Mouse (Mus musculus): ENCODE measurements around the gene Nup107. TPM values are rescaled to one million over a fixed set of nuclear protein-coding genes. Genes with fewer than 3 reads are reported as not detected.
"Not testable (repeated sequence)": the region's sequence is repeated elsewhere in the genome, so short reads cannot be mapped to it uniquely, and the experiment has no call there.

Gene Nup107
- polyA plus RNA-seq, 1 experiment from 2014 or later, result 107 TPM

GRCm38 (mm10) chr10:117765116-117765894, 27.2 kb downstream of the Nup107 start:
- 94% methylated on average over 11 of the region's 11 CpGs for WGBS
- Histone ChIP-seq H3K4me3 (no peak overlapping the region), H3K9me3 (no peaks in the 10 kb centered on the region)

GRCm38 (mm10) chr10:117764598-117764997, 27.9 kb downstream of the Nup107 start:
- Histone ChIP-seq H3K9me3 (no peaks in the 10 kb centered on the region), H3K27me3 (replicated peaks; ENCODE audit: low read depth, poor library complexity, severe bottlenecking) (no peaks in the 10 kb centered on the region), H3K36me3 (replicated peaks) (peaks cover 96% of the 10 kb centered on the region), H3K4me3 (no peak overlapping the region), H3K4me1 (no peaks in the 10 kb centered on the region), H3K27ac (replicated peaks) (no peak overlapping the region)
- DNase-seq (ENCODE audit: low spot score), result no peak
- WGBS, result 95% methylated on average over 6 of the region's 6 CpGs

More at GRCm38 (mm10) chr10:117765116-117765894, 27.2 kb downstream of the Nup107 start:
- DNase-seq (ENCODE audit: low spot score), result no peak
- Histone ChIP-seq H3K27ac (replicated peaks) (no peak overlapping the region), H3K27me3 (replicated peaks; ENCODE audit: low read depth, poor library complexity, severe bottlenecking) (no peaks in the 10 kb centered on the region), H3K4me1 (no peaks in the 10 kb centered on the region), H3K36me3 (replicated peaks) (peaks cover 96% of the 10 kb centered on the region)

- no peak for DNase-seq (ENCODE audit: low spot score)
- Histone ChIP-seq H3K4me3 (no peak overlapping the region), H3K27me3 (replicated peaks; ENCODE audit: low read depth, poor library complexity, severe bottlenecking) (no peaks in the 10 kb centered on the region), H3K4me1 (no peaks in the 10 kb centered on the region), H3K36me3 (replicated peaks) (peaks cover 99% of the 10 kb centered on the region), H3K9me3 (no peaks in the 10 kb centered on the region), H3K27ac (replicated peaks) (no peak overlapping the region)
- 96% methylated on average over 16 of the region's 16 CpGs for WGBS
Measured at GRCm38 (mm10) chr10:117763588-117764190, 28.8 kb downstream of the Nup107 start.

GRCm38 (mm10) chr10:117762966-117763365, 29.5 kb downstream of the Nup107 start:
- Histone ChIP-seq H3K4me3 (no peak overlapping the region), H3K27me3 (replicated peaks; ENCODE audit: low read depth, poor library complexity, severe bottlenecking) (no peaks in the 10 kb centered on the region), H3K9me3 (no peaks in the 10 kb centered on the region), H3K27ac (replicated peaks) (no peak overlapping the region), H3K4me1 (no peaks in the 10 kb centered on the region), H3K36me3 (replicated peaks) (peaks cover 99% of the 10 kb centered on the region)
- DNase-seq (ENCODE audit: low spot score), result no peak
- WGBS, result 96% methylated on average over 12 of the region's 12 CpGs

- Histone ChIP-seq H3K4me1 (no peaks in the 10 kb centered on the region), H3K27ac (replicated peaks) (no peak overlapping the region), H3K4me3 (no peak overlapping the region), H3K36me3 (replicated peaks) (peaks cover 99% of the 10 kb centered on the region), H3K27me3 (replicated peaks; ENCODE audit: low read depth, poor library complexity, severe bottlenecking) (no peaks in the 10 kb centered on the region), H3K9me3 (no peaks in the 10 kb centered on the region)
- 93% methylated on average over 2 of the region's 2 CpGs for WGBS
- DNase-seq (ENCODE audit: low spot score), result no peak
Measured at GRCm38 (mm10) chr10:117762281-117762830, 30.1 kb downstream of the Nup107 start.

GRCm38 (mm10) chr10:117761551-117761950, 31.0 kb downstream of the Nup107 start:
- H3K27ac ChIP-seq (replicated peaks), result no peak overlapping the region
- no peaks in the 10 kb centered on the region for H3K4me1 ChIP-seq
- peaks cover 99% of the 10 kb centered on the region for H3K36me3 ChIP-seq (replicated peaks)
- no peak for DNase-seq (ENCODE audit: low spot score)
- no peak overlapping the region for H3K4me3 ChIP-seq
- no peaks in the 10 kb centered on the region for H3K9me3 ChIP-seq
- no peaks in the 10 kb centered on the region for H3K27me3 ChIP-seq (replicated peaks; ENCODE audit: low read depth, poor library complexity, severe bottlenecking)
- WGBS, result 94% methylated on average over 6 of the region's 6 CpGs

GRCm38 (mm10) chr10:117760831-117761335, 31.6 kb downstream of the Nup107 start:
- H3K4me1 ChIP-seq, result no peaks in the 10 kb centered on the region
- DNase-seq (ENCODE audit: low spot score), result no peak
- H3K27me3 ChIP-seq (replicated peaks; ENCODE audit: low read depth, poor library complexity, severe bottlenecking), result no peaks in the 10 kb centered on the region
- H3K27ac ChIP-seq (replicated peaks), result no peak overlapping the region
- H3K4me3 ChIP-seq, result no peak overlapping the region
- WGBS, result 96% methylated on average over 9 of the region's 9 CpGs
- peaks cover 99% of the 10 kb centered on the region for H3K36me3 ChIP-seq (replicated peaks)
- no peaks in the 10 kb centered on the region for H3K9me3 ChIP-seq

- H3K36me3 ChIP-seq (replicated peaks), result peaks cover 99% of the 10 kb centered on the region
- H3K4me3 ChIP-seq, result no peak overlapping the region
- WGBS, result 94% methylated on average over 10 of the region's 10 CpGs
- no peaks in the 10 kb centered on the region for H3K9me3 ChIP-seq
- no peaks in the 10 kb centered on the region for H3K4me1 ChIP-seq
- DNase-seq (ENCODE audit: low spot score), result no peak
- H3K27me3 ChIP-seq (replicated peaks; ENCODE audit: low read depth, poor library complexity, severe bottlenecking), result no peaks in the 10 kb centered on the region
- H3K27ac ChIP-seq (replicated peaks), result no peak overlapping the region
Measured at GRCm38 (mm10) chr10:117759844-117760630, 32.5 kb downstream of the Nup107 start.

- WGBS, result 92% methylated on average over 18 of the region's 18 CpGs
- peaks cover 99% of the 10 kb centered on the region for H3K36me3 ChIP-seq (replicated peaks)
- DNase-seq (ENCODE audit: low spot score), result no peak
- no peak overlapping the region for H3K4me3 ChIP-seq
- H3K27me3 ChIP-seq (replicated peaks; ENCODE audit: low read depth, poor library complexity, severe bottlenecking), result no peaks in the 10 kb centered on the region
- no peaks in the 10 kb centered on the region for H3K4me1 ChIP-seq
- H3K27ac ChIP-seq (replicated peaks), result no peak overlapping the region
- no peaks in the 10 kb centered on the region for H3K9me3 ChIP-seq
Measured at GRCm38 (mm10) chr10:117758749-117759727, 33.5 kb downstream of the Nup107 start.

GRCm38 (mm10) chr10:117758344-117758743, 34.2 kb downstream of the Nup107 start:
- not testable (repeated sequence) for H3K4me1 ChIP-seq; H3K27me3 ChIP-seq (replicated peaks; ENCODE audit: low read depth, poor library complexity, severe bottlenecking); DNase-seq (ENCODE audit: low spot score); H3K9me3 ChIP-seq; H3K4me3 ChIP-seq; H3K27ac ChIP-seq (replicated peaks)
- peaks cover 95% of the 10 kb centered on the region for H3K36me3 ChIP-seq (replicated peaks)
- WGBS, result 94% methylated on average over 3 of the region's 3 CpGs

- WGBS, result 94% methylated on average over 7 of the region's 7 CpGs
- peaks cover 96% of the 10 kb centered on the region for H3K36me3 ChIP-seq (replicated peaks)
- DNase-seq (ENCODE audit: low spot score), result no peak
- no peaks in the 10 kb centered on the region for H3K9me3 ChIP-seq
- no peak overlapping the region for H3K4me3 ChIP-seq
- H3K27ac ChIP-seq (replicated peaks), result no peak overlapping the region
- H3K27me3 ChIP-seq (replicated peaks; ENCODE audit: low read depth, poor library complexity, severe bottlenecking), result no peaks in the 10 kb centered on the region
- H3K4me1 ChIP-seq, result no peaks in the 10 kb centered on the region
Measured at GRCm38 (mm10) chr10:117757796-117758342, 34.6 kb downstream of the Nup107 start.
